Mouse (Mus musculus) liver, embryonic 14.5 days (tissue): Measurements from ENCODE around the gene Nup205.

Experiments
- CTCF ChIP-seq: IDR thresholded peaks from 2 replicates; pipeline ENCODE4 v1.5.1; 2016; ENCODE audit warnings: antibody characterized with exemption, low read depth, control low read depth
- EP300 ChIP-seq: IDR thresholded peaks from 2 replicates; pipeline ENCODE4 v1.6.1; 2016; ENCODE audit warnings: antibody characterized with exemption, low read depth

DNA sequence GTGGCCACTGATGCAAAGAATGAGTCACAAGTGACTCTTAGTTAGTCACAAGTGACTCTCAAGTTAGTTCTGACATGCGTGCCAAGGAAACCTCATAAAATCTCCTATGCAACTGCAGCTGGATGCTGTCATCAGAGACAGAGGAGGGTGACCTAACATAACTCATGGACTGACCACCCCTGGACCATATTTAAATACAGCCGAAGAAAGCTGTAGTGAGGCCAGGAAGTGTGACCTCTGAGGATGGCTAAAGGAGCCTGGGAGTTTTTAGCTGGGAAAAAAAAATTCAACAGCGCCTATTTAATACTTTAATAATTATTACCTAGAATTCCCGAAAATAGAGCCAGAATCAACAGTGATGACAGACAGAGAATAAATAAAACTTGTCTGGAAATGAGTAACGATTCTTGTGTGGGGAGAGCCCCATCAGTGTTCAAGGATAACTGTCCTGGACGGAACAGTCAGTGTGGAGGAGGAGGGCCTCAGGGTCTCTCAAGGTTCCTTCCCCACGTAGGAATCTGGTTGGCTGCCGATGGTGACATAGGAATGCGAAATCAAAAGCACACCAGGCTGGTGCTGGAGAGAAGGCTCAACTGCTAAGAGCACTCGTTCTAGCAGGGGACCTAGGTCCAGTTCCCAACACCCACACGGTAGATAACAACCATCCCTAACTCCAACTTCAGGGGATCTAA is 96.3 kb downstream of the Nup205 start:
- TF ChIP-seq CTCF, result no peak
- no peak for TF ChIP-seq EP300
